In genomic region chr2:27505539-27505938, GRCm38 (mm10) we compare ENCODE assay signal across 8 mouse cellular contexts. TPM values are rescaled to one million over a fixed set of nuclear protein-coding genes. Genes with fewer than 3 reads are reported as not detected.
DNase-seq lines count a peak whose midpoint lies in the region; ATAC-seq lines count a peak whose summit lies in the region.

No protein-coding gene starts in this region.

- intact Hi-C loops in heart, postnatal 14 days (cut with DNase I) = no loop called here

- H3K27ac ChIP-seq in neural tube, embryonic 15.5 days (replicated peaks) = no peak overlapping the region
- peak overlapping the region; percentile 23 for H3K27ac ChIP-seq in liver, embryonic 11.5 days (ENCODE audit: low read depth, low read length)

- H3K27me3 ChIP-seq in neural tube, embryonic 15.5 days (replicated peaks) = no peaks in the 10 kb centered on the region
- H3K27me3 ChIP-seq in liver, embryonic 11.5 days (replicated peaks; ENCODE audit: control insufficient read depth, insufficient read depth, low read length) = no peaks in the 10 kb centered on the region

- no peaks in the 10 kb centered on the region for H3K9me3 ChIP-seq in neural tube, embryonic 15.5 days (replicated peaks)
- H3K9me3 ChIP-seq in liver, embryonic 11.5 days (ENCODE audit: control insufficient read depth, low read length) = no peaks in the 10 kb centered on the region

- H3K36me3 ChIP-seq in neural tube, embryonic 15.5 days = no peaks in the 10 kb centered on the region
- H3K36me3 ChIP-seq in liver, embryonic 11.5 days (ENCODE audit: control insufficient read depth, insufficient read depth, low read length) = no peaks in the 10 kb centered on the region

- ATAC-seq in neural tube, embryonic 15.5 days (ENCODE audit: low FRiP score) = no peak
- 0 out of 2 replicates have a peak, but pooled peaks have one; percentile 29 for ATAC-seq in liver, embryonic 11.5 days (replicated peaks; ENCODE audit: low FRiP score)

- no peak overlapping the region for H3K4me2 ChIP-seq in neural tube, embryonic 15.5 days
- H3K4me2 ChIP-seq in liver, embryonic 11.5 days = no peak overlapping the region

- 19% methylated on average over 6 of the region's 6 CpGs for WGBS in neural tube, embryonic 15.5 days
- WGBS in liver, embryonic 11.5 days = 17% methylated on average over 6 of the region's 6 CpGs

- no peaks in the 10 kb centered on the region for H3K4me1 ChIP-seq in neural tube, embryonic 15.5 days
- H3K4me1 ChIP-seq in liver, embryonic 11.5 days (replicated peaks; ENCODE audit: control insufficient read depth, insufficient read depth, low read length) = peaks cover 47% of the 10 kb centered on the region

- peak; percentile 52 for DNase-seq in neural tube, embryonic 10.5 days (ENCODE audit: extremely low spot score, low spot score)
- DNase-seq in heart, postnatal 14 days = peak; percentile 13 to 17
- no peak for DNase-seq in liver, embryonic 11.5 days (ENCODE audit: low spot score)
- peak; percentile 28 to 40 for DNase-seq in urinary bladder, postnatal 36 days (ENCODE audit: low spot score in 2 of 2)
- DNase-seq in thymus, postnatal 4 days = no peak
- no peak for DNase-seq in adrenal gland, adult 18-20 months (ENCODE audit: low spot score in 2 of 2)
- no peak for DNase-seq in ovary, adult 18-20 months (ENCODE audit: low spot score)

- H3K4me3 ChIP-seq in neural tube, embryonic 15.5 days (replicated peaks) = no peak overlapping the region
- no peak overlapping the region for H3K4me3 ChIP-seq in liver, embryonic 11.5 days (ENCODE audit: low read depth, low read length)

- no peak overlapping the region for H3K9ac ChIP-seq in neural tube, embryonic 15.5 days (replicated peaks)
- peak overlapping the region; percentile 52; the same call in 1 of the 2 replicates for H3K9ac ChIP-seq in liver, embryonic 11.5 days (ENCODE audit: low read depth, low read length)

RNA-seq across cellular contexts. Expression of gene Brd3, which starts 1.9 kb away (rescaled TPM):
- 98.6 and 99.7 TPM in 2 replicates for polyA plus RNA-seq in neural tube, embryonic 15.5 days (2015; fragmentation: Nextera tagmentation; extraction: Ambion mirVana)
- total RNA-seq in heart, postnatal 14 days (2021) = 10 to 100 TPM; 39.6 to 41.3 TPM
- polyA plus RNA-seq in liver, embryonic 11.5 days (2014; fragmentation: Nextera tagmentation; extraction: Ambion mirVana) = 111 and 113 TPM in 2 replicates
- 10 to 100 TPM; 42.0 to 73.4 TPM for total RNA-seq in adrenal gland, adult 18-20 months (2021)

RNA-seq across cellular contexts. Expression of gene Wdr5, which starts 9.4 kb away (rescaled TPM):
- polyA plus RNA-seq in neural tube, embryonic 15.5 days (2015; fragmentation: Nextera tagmentation; extraction: Ambion mirVana) = 41.7 and 44.4 TPM in 2 replicates
- total RNA-seq in heart, postnatal 14 days (2021) = 10 to 100 TPM; 21.4 to 25.3 TPM
- 76.7 and 78.0 TPM in 2 replicates for polyA plus RNA-seq in liver, embryonic 11.5 days (2014; fragmentation: Nextera tagmentation; extraction: Ambion mirVana)
- total RNA-seq in adrenal gland, adult 18-20 months (2021) = 10 to 100 TPM; 29.6 to 33.1 TPM

Comparison
In these comparisons a context has a peak if more than half of its experiments do, and no peak if none do; other contexts are left out.
1. DNase-seq: peak in neural tube, embryonic 10.5 days (single experiment), heart, postnatal 14 days (2 of 2) and urinary bladder, postnatal 36 days (2 of 2); none in liver, embryonic 11.5 days (single experiment), thymus, postnatal 4 days (single experiment), adrenal gland, adult 18-20 months (0 of 2) and ovary, adult 18-20 months (single experiment).